Comparison of ENCODE assay signal across 8 mouse cellular contexts in the genomic region with DNA sequence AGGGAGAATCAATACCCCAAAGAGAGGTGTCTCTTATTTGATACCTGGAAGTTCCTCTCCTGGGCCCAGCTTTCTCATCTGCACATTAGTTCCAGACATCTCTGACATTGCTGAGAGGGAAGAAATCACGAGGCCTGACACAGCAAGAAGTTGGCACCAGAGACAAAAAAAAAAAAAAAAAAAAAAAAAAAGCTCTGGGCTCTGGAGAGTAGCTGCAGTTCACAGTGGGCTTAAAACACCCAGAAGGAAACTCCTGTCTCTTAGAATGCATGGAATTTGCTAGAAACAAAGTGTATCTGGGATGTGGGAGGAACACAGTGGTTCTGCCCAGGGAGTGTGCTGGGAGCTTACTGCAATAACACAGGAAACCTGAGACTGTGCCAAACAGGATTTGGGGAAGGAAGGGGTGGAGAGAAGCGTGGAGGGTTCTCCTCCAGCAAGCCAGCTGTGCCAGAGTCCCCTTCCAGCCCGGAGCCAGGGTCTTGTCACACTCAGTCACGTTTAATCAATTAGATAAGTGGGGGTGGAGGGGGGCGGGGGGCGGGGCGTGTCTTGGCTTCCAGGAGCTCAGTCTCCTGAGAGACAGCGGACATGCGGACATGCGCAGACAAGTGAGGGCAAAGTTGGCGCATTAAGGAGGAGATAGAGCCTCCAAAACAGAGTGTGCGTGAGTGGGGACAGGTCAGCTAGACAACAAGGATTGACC.
DNase-seq lines count a peak whose midpoint lies in the region; ATAC-seq and TF ChIP-seq lines count a peak whose summit lies in the region.

No protein-coding gene starts in this region.

- no peak for TF ChIP-seq POLR2A in cerebellum, adult 2 months (IDR thresholded peaks at IDR 0.05; ENCODE audit: borderline replicate concordance, insufficient read depth, low read length)

- H3K4me3 ChIP-seq in cerebellum, adult 2 months (replicated peaks; ENCODE audit: insufficient read depth, low read depth, low read length): no peak overlapping the region
- H3K4me3 ChIP-seq in hindbrain, embryonic 10.5 days: peak overlapping the region; percentile 26
- H3K4me3 ChIP-seq in limb, embryonic 10.5 days: peak overlapping the region; percentile 23
- peak overlapping the region; percentile 12; the same call in 1 of the 2 replicates for H3K4me3 ChIP-seq in midbrain, embryonic 10.5 days

- H3K27ac ChIP-seq in cerebellum, adult 2 months (ENCODE audit: insufficient read depth, low read length): peak overlapping the region; percentile 91
- H3K27ac ChIP-seq in hindbrain, embryonic 10.5 days: peak overlapping the region; percentile 54
- peak overlapping the region; percentile 70 for H3K27ac ChIP-seq in limb, embryonic 10.5 days
- H3K27ac ChIP-seq in midbrain, embryonic 10.5 days (replicated peaks): peak overlapping the region; percentile 65

- no peak for TF ChIP-seq CTCF in cerebellum, adult 2 months (IDR thresholded peaks at IDR 0.05; ENCODE audit: borderline replicate concordance, insufficient read depth, low read depth, low read length)

- no peaks in the 10 kb centered on the region for H3K9me3 ChIP-seq in hindbrain, embryonic 10.5 days
- H3K9me3 ChIP-seq in limb, embryonic 10.5 days (replicated peaks): no peaks in the 10 kb centered on the region
- no peaks in the 10 kb centered on the region for H3K9me3 ChIP-seq in midbrain, embryonic 10.5 days (replicated peaks)

- H3K4me1 ChIP-seq in cerebellum, adult 2 months (ENCODE audit: control insufficient read depth, insufficient read depth, low read length): peaks cover 61% of the 10 kb centered on the region
- peaks cover 45% of the 10 kb centered on the region for H3K4me1 ChIP-seq in hindbrain, embryonic 10.5 days (replicated peaks)
- peaks cover 40% of the 10 kb centered on the region for H3K4me1 ChIP-seq in limb, embryonic 10.5 days
- peaks cover 41% of the 10 kb centered on the region for H3K4me1 ChIP-seq in midbrain, embryonic 10.5 days

- WGBS in cerebellum, adult 2 months: 20% methylated on average over 12 of the region's 12 CpGs
- WGBS in hindbrain, embryonic 10.5 days: 10% methylated on average over 12 of the region's 12 CpGs
- WGBS in limb, embryonic 10.5 days: 15% methylated on average over 12 of the region's 12 CpGs
- 31% methylated on average over 11 of the region's 12 CpGs for WGBS in midbrain, embryonic 10.5 days

- peaks cover 12% of the 10 kb centered on the region for H3K36me3 ChIP-seq in hindbrain, embryonic 10.5 days
- no peaks in the 10 kb centered on the region for H3K36me3 ChIP-seq in limb, embryonic 10.5 days
- peaks cover 7% of the 10 kb centered on the region for H3K36me3 ChIP-seq in midbrain, embryonic 10.5 days

- ATAC-seq in cerebellum, adult (ENCODE audit: insufficient number of reproducible peaks, low FRiP score, low TSS enrichment): no peak

- H3K27me3 ChIP-seq in cerebellum, adult 2 months (ENCODE audit: control insufficient read depth, insufficient read depth, low read length): no peaks in the 10 kb centered on the region
- H3K27me3 ChIP-seq in hindbrain, embryonic 10.5 days (ENCODE audit: insufficient read depth, poor library complexity, severe bottlenecking): no peaks in the 10 kb centered on the region
- no peaks in the 10 kb centered on the region for H3K27me3 ChIP-seq in limb, embryonic 10.5 days (ENCODE audit: low read depth, poor library complexity, severe bottlenecking)
- H3K27me3 ChIP-seq in midbrain, embryonic 10.5 days (ENCODE audit: low read depth, poor library complexity, severe bottlenecking): no peaks in the 10 kb centered on the region

- DNase-seq in cerebellum, adult 2 months: peak; percentile 58
- DNase-seq in adrenal gland, postnatal 36 days: peak; percentile 67 to 82
- DNase-seq in frontal cortex, postnatal 10 days (ENCODE audit: low spot score in 2 of 2): peak; percentile 60 to 68
- DNase-seq in hindbrain, embryonic 10.5 days (ENCODE audit: low spot score): peak; percentile 81
- DNase-seq in limb, embryonic 10.5 days (ENCODE audit: low spot score): peak; percentile 81
- peak; percentile 83 for DNase-seq in midbrain, embryonic 10.5 days (ENCODE audit: low spot score)
- peak; percentile 81 for DNase-seq in testis, postnatal 14 days (ENCODE audit: low spot score)
